Mouse (Mus musculus) MEL (cell line): ENCODE data around the gene Gm266.

Experiments used
- CHD2 ChIP-seq: IDR thresholded peaks from 2 replicates; pipeline ENCODE4 v1.6.1; 2011; ENCODE audit warnings: low read length, improper control_type of control experiment
- CTCF ChIP-seq, 3 experiments: IDR thresholded peaks in 2 of 3; conservative IDR thresholded peaks in 1 of 3; 2 replicates each; pipeline ENCODE4 v1.5.1; 2011 to 2012; ENCODE audit warnings: low read length in 3 of 3, low read depth in 2 of 3, mild to moderate bottlenecking in 2 of 3, improper control_type of control experiment in 1 of 3, inconsistent platforms in 1 of 3, mixed read lengths in 1 of 3, moderate library complexity in 1 of 3; ENCODE audit not compliant: control insufficient read depth in 1 of 3, insufficient read depth in 1 of 3, poor library complexity in 1 of 3, severe bottlenecking in 1 of 3
- MYC ChIP-seq: IDR thresholded peaks from 2 replicates; pipeline ENCODE4 v1.6.1; 2011; ENCODE audit warnings: low read depth, mild to moderate bottlenecking, low read length, improper control_type of control experiment, moderate library complexity
- POLR2A ChIP-seq, 2 experiments: IDR thresholded peaks; 2 replicates each; pipeline ENCODE4 v1.6.1; 2011 to 2012; ENCODE audit warnings: low read length in 2 of 2, mild to moderate bottlenecking in 2 of 2, control low read depth in 1 of 2, improper control_type of control experiment in 1 of 2, low read depth in 1 of 2, moderate library complexity in 1 of 2; ENCODE audit not compliant: control insufficient read depth in 1 of 2, insufficient read depth in 1 of 2, poor library complexity in 1 of 2
- SIN3A ChIP-seq: IDR thresholded peaks from 2 replicates; pipeline ENCODE4 v1.6.1; 2012; ENCODE audit warnings: low read length, improper control_type of control experiment, inconsistent platforms
- TBP ChIP-seq: IDR thresholded peaks from 2 replicates; pipeline ENCODE4 v1.8.0; 2011; ENCODE audit warnings: low read depth, low read length, improper control_type of control experiment
- ZNF384 ChIP-seq: IDR thresholded peaks from 2 replicates; pipeline ENCODE4 v1.6.1; 2012; ENCODE audit warnings: low read depth, mild to moderate bottlenecking, inconsistent platforms, low read length, improper control_type of control experiment

- TF ChIP-seq MYC (no peak), ZNF384 (no peak), CTCF (IDR thresholded peaks at IDR 0.05 in 2 of 3, conservative IDR thresholded peaks at IDR 0.05 in 1 of 3; ENCODE audit: control insufficient read depth in 1 of 3, insufficient read depth in 1 of 3, low read depth in 2 of 3, low read length in 3 of 3, poor library complexity in 1 of 3, severe bottlenecking in 1 of 3) (no peak), SIN3A (no peak), TBP (no peak), POLR2A (IDR thresholded peaks at IDR 0.05; ENCODE audit: control insufficient read depth in 1 of 2, insufficient read depth in 1 of 2, low read depth in 1 of 2, low read length in 2 of 2, poor library complexity in 1 of 2) (no peak), CHD2 (no peak)
These were observed 42.1 kb upstream of the Gm266 start for GRCm38 (mm10) chr12:111527643-111528281.
